Mouse (Mus musculus): ENCODE measurements at regions not wholly inside any gene's neighbourhood (a gene's known extent, or its start where the extent isn't known, plus 50 kb on each side); places are given as distances from the start of the nearest gene placed in this dataset.

DNA sequence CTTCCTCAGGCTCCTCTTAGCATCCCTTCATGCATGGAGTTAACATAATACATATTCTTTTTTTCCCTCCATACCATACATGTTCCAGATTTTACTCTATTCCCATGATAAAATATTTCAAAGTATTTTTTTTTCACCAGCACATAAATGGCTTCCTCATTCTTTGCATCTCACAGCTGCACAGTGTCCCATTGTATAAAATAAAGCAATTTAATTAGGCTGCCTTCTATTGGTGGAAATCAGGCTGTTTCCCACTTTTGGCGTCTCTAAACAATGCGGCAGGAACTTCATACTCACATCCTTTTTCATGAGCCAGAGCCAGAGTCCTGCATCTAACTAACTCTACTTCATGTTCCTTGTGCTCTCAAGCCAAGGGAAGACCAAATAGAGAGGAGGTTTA, 54.9 kb upstream of the Akap13 start:
- DNase-seq, result no peak

DNA sequence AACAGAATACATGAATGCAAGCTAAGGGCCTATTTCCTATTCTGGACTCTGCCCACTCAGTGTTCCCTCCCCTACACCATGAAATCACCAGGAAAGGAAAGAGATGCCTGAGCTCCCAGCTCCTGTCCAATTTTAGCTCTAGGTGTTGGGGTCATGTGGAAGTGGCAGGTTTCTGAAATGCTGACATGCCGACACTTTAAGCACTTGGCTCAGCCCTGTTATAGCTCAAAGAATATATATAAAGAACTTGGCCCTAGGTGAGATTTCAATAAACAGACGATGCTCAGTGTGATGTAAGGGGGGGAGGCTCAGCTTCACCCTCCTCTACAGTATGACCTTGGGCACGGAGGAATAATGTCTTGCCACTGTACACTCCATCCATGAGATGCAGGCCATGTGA, 50.4 kb upstream of the Akap13 start:
- no peak for DNase-seq
